Mouse (Mus musculus) myocyte (in vitro differentiated cells): ENCODE measurements at regions not wholly inside any gene's neighbourhood (a gene's known extent, or its start where the extent isn't known, plus 50 kb on each side); places are given as distances from the start of the nearest gene placed in this dataset.

Experiments
- CEBPB ChIP-seq: IDR thresholded peaks from 2 replicates; pipeline ENCODE4 v1.6.1; 2011; ENCODE audit warnings: mild to moderate bottlenecking, moderate library complexity; ENCODE audit not compliant: poor library complexity, insufficient read depth, severe bottlenecking
- E2F4 ChIP-seq: IDR thresholded peaks from one replicate; pipeline ENCODE4 v1.6.1; 2011; ENCODE audit warnings: mild to moderate bottlenecking, control low read depth, moderate library complexity; ENCODE audit not compliant: insufficient read depth
- MAX ChIP-seq: IDR thresholded peaks from one replicate; pipeline ENCODE4 v1.6.1; 2011; ENCODE audit warnings: low read depth, mild to moderate bottlenecking, control low read depth
- MYOD1 ChIP-seq, 3 experiments: IDR thresholded peaks; one replicate each; pipeline ENCODE4 v1.6.1; 2011; ENCODE audit warnings: control low read depth in 2 of 3, low read depth in 2 of 3, mild to moderate bottlenecking in 2 of 3, moderate library complexity in 1 of 3; ENCODE audit not compliant: insufficient read length in 2 of 3, control insufficient read depth in 1 of 3
- MYOG ChIP-seq, 3 experiments: IDR thresholded peaks; one replicate each; pipeline ENCODE4 v1.6.1; 2011; ENCODE audit warnings: control low read depth in 2 of 3, low read depth in 2 of 3, mild to moderate bottlenecking in 2 of 3; ENCODE audit not compliant: insufficient read length in 2 of 3, control insufficient read depth in 1 of 3, insufficient read depth in 1 of 3
- POLR2A ChIP-seq: IDR thresholded peaks from one replicate; pipeline ENCODE4 v1.6.1; 2011; ENCODE audit warnings: low read depth, mild to moderate bottlenecking, control low read depth, moderate library complexity; ENCODE audit not compliant: insufficient read length
- POLR2AphosphoS2 ChIP-seq: IDR thresholded peaks from one replicate; pipeline ENCODE4 v1.6.1; 2011; ENCODE audit warnings: low read depth, control low read depth; ENCODE audit not compliant: insufficient read length
- REST ChIP-seq: IDR thresholded peaks from one replicate; pipeline ENCODE4 v1.6.1; 2011; ENCODE audit warnings: mild to moderate bottlenecking, control low read depth, moderate library complexity; ENCODE audit not compliant: insufficient read depth, insufficient read length
- SRF ChIP-seq: IDR thresholded peaks from one replicate; pipeline ENCODE4 v1.6.1; 2011; ENCODE audit warnings: low read depth; ENCODE audit not compliant: control insufficient read depth, insufficient read length
- TCF12 ChIP-seq: IDR thresholded peaks from one replicate; pipeline ENCODE4 v1.6.1; 2011; ENCODE audit warnings: mild to moderate bottlenecking, control low read depth; ENCODE audit not compliant: poor library complexity, insufficient read depth, severe bottlenecking
- TCF3 ChIP-seq: IDR thresholded peaks from one replicate; pipeline ENCODE4 v1.6.1; 2011; ENCODE audit warnings: low read depth, control low read depth; ENCODE audit not compliant: insufficient read length
- USF1 ChIP-seq: IDR thresholded peaks from one replicate; pipeline ENCODE4 v1.6.1; 2011; ENCODE audit warnings: low read depth, mild to moderate bottlenecking, control low read depth, moderate library complexity

DNA sequence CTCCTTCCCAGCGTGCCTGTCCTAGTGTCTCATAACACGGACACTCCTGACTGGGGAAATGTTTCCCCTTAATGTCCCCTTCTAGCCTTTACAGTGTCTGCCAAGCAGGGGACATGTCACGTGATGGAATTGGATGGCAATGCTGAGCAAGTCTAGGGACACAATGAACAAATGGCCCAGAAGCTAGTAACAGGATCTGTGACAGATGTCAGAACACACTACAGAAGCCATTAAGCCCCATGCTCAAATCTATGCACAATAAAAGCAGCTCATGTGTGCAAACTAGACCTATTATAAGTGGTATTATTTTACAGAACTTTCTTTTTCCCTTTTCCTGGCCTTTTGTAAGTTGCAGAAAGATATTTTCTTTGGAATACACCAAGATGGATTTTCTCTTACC is 267.4 kb downstream of the Fam173b start:
- TF ChIP-seq REST (no peak), POLR2A (no peak), USF1 (no peak), E2F4 (no peak), TCF12 (no peak), POLR2AphosphoS2 (no peak), MYOD1 (IDR thresholded peaks at IDR 0.05; ENCODE audit: control insufficient read depth in 1 of 3, insufficient read length in 2 of 3, low read depth in 2 of 3) (no peak), SRF (no peak), MYOG (IDR thresholded peaks at IDR 0.05; ENCODE audit: control insufficient read depth in 1 of 3, insufficient read depth in 1 of 3, insufficient read length in 2 of 3, low read depth in 2 of 3) (no peak), CEBPB (no peak), MAX (no peak), TCF3 (no peak)
